Mouse (Mus musculus): ENCODE measurements around the gene Otub1. TPM values are rescaled to one million over a fixed set of nuclear protein-coding genes. Genes with fewer than 3 reads are reported as not detected.

Otub1 gene
- polyA plus RNA-seq, 1 experiment from 2014 or later, result 157 TPM

DNA sequence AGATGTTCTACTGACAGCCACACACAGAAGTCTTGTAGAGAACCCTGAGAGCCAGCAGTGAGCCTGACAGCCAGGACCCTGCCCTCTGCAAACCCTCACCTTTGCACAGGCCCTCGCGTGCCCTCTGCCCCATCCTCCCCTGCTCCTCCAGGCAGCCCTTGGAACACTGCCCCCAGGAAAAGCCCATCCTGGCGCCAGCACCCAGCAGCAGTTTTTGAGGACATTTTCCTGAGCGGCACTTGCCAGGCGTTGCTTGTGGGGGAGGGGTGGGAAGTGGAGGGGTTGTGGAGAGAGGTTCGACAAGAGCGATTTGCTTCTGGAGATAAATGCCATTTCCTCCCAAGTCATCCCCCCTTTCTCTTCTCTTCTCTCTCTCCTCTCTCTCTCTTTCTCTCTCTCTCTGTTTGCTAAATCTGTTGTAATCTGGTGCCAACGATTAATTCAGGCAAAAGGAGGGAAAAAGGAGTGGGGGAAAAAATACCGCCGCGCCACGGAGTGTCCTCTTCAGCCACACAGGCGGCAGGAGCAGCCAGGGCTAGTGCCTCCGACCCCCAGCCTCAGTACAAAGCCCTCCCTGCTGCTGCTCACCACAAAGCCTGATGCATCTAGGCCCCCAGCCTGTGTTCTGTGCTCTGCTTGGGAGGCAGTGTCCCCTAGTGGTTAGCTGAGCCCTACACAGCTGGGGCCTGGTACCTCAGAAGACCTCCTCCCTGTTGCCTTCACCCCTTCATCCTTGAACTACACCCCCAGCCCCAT is 45.8 kb downstream of the Otub1 start:
- H3K9ac ChIP-seq (ENCODE audit: low read length), result peak overlapping the region; percentile 56
- ATAC-seq (ENCODE audit: insufficient read depth, low FRiP score), result peak; percentile 57; the same call in 1 of the 2 replicates
- no peaks in the 10 kb centered on the region for H3K36me3 ChIP-seq (ENCODE audit: control insufficient read depth, insufficient read depth, low read length)
- no peak overlapping the region for H3K27ac ChIP-seq (ENCODE audit: low read length)
- H3K27me3 ChIP-seq (ENCODE audit: control insufficient read depth, insufficient read depth, low read length), result peaks cover 12% of the 10 kb centered on the region
- no peak overlapping the region for H3K4me3 ChIP-seq (replicated peaks; ENCODE audit: low read length)
- no peak overlapping the region for H3K4me2 ChIP-seq (ENCODE audit: low read depth, low read length)
- peaks cover 28% of the 10 kb centered on the region for H3K4me1 ChIP-seq (ENCODE audit: control insufficient read depth, insufficient read depth, low read length)
- no peaks in the 10 kb centered on the region for H3K9me3 ChIP-seq (replicated peaks; ENCODE audit: control insufficient read depth, low read length)
- 17% methylated on average over 14 of the region's 14 CpGs for WGBS

DNA sequence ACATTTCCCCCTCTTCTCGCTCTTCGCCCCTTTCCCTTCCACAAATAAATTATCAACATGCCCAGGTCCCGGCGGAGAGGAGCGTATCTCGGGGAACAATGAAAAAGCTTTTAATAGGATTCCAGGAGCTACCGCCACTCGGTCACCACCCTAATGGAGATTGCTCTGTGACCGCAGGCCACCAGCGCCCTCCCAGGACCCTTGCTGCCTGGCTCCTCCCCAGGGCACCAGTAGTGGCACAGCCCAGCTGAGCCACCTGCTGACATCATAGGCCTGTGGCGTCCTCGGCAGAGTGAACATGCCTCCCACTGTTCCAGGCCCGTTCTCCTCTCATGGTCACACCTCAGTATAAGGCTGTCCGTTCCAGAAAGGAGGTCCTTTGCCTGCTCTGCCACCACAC is 48.4 kb downstream of the Otub1 start:
- H3K9me3 ChIP-seq (replicated peaks; ENCODE audit: control insufficient read depth, low read length), result no peaks in the 10 kb centered on the region
- H3K27me3 ChIP-seq (ENCODE audit: control insufficient read depth, insufficient read depth, low read length), result no peaks in the 10 kb centered on the region; the same call in 1 of the 2 replicates
- no peak for ATAC-seq (ENCODE audit: insufficient read depth, low FRiP score)
- 42% methylated on average over 14 of the region's 14 CpGs for WGBS
- H3K4me3 ChIP-seq (replicated peaks; ENCODE audit: low read length), result no peak overlapping the region
- peaks cover 22% of the 10 kb centered on the region for H3K4me1 ChIP-seq (ENCODE audit: control insufficient read depth, insufficient read depth, low read length)
- no peak overlapping the region for H3K9ac ChIP-seq (ENCODE audit: low read length)
- no peaks in the 10 kb centered on the region for H3K36me3 ChIP-seq (ENCODE audit: control insufficient read depth, insufficient read depth, low read length)
- no peak overlapping the region for H3K4me2 ChIP-seq (ENCODE audit: low read depth, low read length)
- no peak overlapping the region for H3K27ac ChIP-seq (ENCODE audit: low read length)

DNA sequence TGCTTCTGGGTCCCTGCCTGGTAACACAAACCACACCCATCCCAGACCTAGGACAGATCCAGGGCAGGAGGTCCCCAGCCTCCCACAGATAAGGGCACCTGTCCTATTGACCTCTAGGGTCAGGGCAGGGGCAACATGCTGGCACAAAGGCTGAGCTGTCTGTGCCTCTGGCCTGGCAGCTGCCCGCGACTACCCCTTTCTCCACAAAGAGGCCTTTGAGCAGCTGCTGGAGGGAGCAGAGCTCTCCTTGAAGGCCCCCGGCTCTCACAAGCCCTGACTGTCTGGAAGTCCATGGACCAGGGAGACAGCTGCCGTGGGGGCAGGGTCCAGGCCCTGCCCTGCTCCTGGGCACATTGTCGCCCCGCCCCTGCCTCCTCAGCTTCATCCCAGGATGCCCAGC is 50.9 kb downstream of the Otub1 start:
- H3K36me3 ChIP-seq (ENCODE audit: control insufficient read depth, insufficient read depth, low read length), result no peaks in the 10 kb centered on the region
- no peak overlapping the region for H3K4me2 ChIP-seq (ENCODE audit: low read depth, low read length)
- H3K4me1 ChIP-seq (ENCODE audit: control insufficient read depth, insufficient read depth, low read length), result peaks cover 16% of the 10 kb centered on the region
- H3K4me3 ChIP-seq (replicated peaks; ENCODE audit: low read length), result no peak overlapping the region
- 75% methylated on average over 6 of the region's 6 CpGs for WGBS
- no peak overlapping the region for H3K9ac ChIP-seq (ENCODE audit: low read length)
- H3K27ac ChIP-seq (ENCODE audit: low read length), result no peak overlapping the region
- no peaks in the 10 kb centered on the region; the same call in 1 of the 2 replicates for H3K27me3 ChIP-seq (ENCODE audit: control insufficient read depth, insufficient read depth, low read length)
- no peaks in the 10 kb centered on the region for H3K9me3 ChIP-seq (replicated peaks; ENCODE audit: control insufficient read depth, low read length)
- ATAC-seq (ENCODE audit: insufficient read depth, low FRiP score), result peak; percentile 27; the same call in 1 of the 2 replicates

DNA sequence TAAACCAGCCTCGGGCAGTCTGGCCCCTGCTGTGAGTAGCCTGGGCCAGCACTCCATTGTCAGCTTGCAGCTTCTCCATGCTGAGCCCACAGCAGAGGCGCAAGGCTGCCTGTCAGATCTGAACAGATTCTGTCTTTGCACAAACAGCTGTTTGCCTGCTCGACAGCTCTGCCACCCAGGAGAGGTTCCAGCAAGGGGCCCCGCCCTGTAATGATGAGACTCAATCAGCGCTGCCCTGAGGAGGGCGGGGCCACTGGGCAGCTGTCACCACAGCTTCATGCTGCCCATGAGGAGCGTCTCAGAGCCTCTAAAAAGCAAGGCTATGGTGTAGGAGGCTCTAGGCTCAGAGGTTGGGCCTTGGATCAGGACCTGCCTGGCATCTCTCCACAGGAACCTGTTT is 52.9 kb downstream of the Otub1 start:
- ATAC-seq (ENCODE audit: insufficient read depth, low FRiP score), result no peak
- WGBS, result 28% methylated on average over 7 of the region's 7 CpGs

DNA sequence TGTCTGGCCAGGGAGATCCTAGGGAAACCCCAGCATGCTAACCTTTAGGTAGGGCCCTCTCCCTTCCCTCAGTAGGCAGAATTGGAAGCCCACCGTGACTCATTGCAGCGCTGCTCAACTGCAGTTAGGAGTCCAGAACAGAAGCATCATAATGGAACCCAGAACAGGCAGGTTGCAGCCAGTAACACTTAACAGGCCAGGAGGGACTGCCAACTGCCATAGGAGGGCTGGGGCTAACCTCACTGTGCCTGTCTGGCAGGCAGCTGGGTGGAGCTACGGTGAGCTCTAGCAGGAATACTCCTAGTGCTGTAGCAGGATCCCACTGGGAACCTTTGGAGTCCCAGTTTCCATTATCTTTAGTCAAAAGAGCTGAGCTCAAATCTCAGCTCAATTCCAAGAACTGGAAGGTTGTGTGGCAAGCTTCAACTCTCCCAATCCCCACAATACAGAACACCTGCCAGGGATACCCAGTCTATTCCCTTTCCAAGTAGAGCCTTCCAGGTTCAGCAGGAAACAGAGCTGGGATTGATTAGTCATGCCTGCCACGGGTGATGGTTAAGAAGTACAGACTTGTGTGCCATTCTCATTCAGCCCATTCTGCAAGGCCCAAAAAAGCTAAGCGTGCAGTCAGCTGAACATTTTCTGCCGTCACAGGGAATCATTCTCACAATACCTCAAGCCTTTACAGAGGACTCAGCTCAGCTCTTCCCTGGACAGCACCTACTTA is 54.0 kb downstream of the Otub1 start:
- peaks cover 18% of the 10 kb centered on the region for H3K4me1 ChIP-seq (ENCODE audit: control insufficient read depth, insufficient read depth, low read length)
- H3K4me2 ChIP-seq (ENCODE audit: low read depth, low read length), result no peak overlapping the region
- H3K27me3 ChIP-seq (ENCODE audit: control insufficient read depth, insufficient read depth, low read length), result no peaks in the 10 kb centered on the region; the same call in 1 of the 2 replicates
- H3K9ac ChIP-seq (ENCODE audit: low read length), result no peak overlapping the region
- H3K36me3 ChIP-seq (ENCODE audit: control insufficient read depth, insufficient read depth, low read length), result no peaks in the 10 kb centered on the region
- WGBS, result 90% methylated on average over 6 of the region's 6 CpGs
- ATAC-seq (ENCODE audit: insufficient read depth, low FRiP score), result no peak
- H3K27ac ChIP-seq (ENCODE audit: low read length), result no peak overlapping the region
- no peaks in the 10 kb centered on the region for H3K9me3 ChIP-seq (replicated peaks; ENCODE audit: control insufficient read depth, low read length)
- no peak overlapping the region for H3K4me3 ChIP-seq (replicated peaks; ENCODE audit: low read length)

More for the DNA sequence above, 52.9 kb downstream of the Otub1 start:
- no peaks in the 10 kb centered on the region for H3K36me3 ChIP-seq (ENCODE audit: control insufficient read depth, insufficient read depth, low read length)
- H3K4me3 ChIP-seq (replicated peaks; ENCODE audit: low read length), result no peak overlapping the region
- no peaks in the 10 kb centered on the region for H3K9me3 ChIP-seq (replicated peaks; ENCODE audit: control insufficient read depth, low read length)
- 0 out of 2 replicates have a peak overlapping the region, but pooled peaks have one; percentile 1 for H3K9ac ChIP-seq (ENCODE audit: low read length)
- no peak overlapping the region for H3K4me2 ChIP-seq (ENCODE audit: low read depth, low read length)
- peaks cover 19% of the 10 kb centered on the region for H3K4me1 ChIP-seq (ENCODE audit: control insufficient read depth, insufficient read depth, low read length)
- no peak overlapping the region for H3K27ac ChIP-seq (ENCODE audit: low read length)
- H3K27me3 ChIP-seq (ENCODE audit: control insufficient read depth, insufficient read depth, low read length), result no peaks in the 10 kb centered on the region; the same call in 1 of the 2 replicates

DNA sequence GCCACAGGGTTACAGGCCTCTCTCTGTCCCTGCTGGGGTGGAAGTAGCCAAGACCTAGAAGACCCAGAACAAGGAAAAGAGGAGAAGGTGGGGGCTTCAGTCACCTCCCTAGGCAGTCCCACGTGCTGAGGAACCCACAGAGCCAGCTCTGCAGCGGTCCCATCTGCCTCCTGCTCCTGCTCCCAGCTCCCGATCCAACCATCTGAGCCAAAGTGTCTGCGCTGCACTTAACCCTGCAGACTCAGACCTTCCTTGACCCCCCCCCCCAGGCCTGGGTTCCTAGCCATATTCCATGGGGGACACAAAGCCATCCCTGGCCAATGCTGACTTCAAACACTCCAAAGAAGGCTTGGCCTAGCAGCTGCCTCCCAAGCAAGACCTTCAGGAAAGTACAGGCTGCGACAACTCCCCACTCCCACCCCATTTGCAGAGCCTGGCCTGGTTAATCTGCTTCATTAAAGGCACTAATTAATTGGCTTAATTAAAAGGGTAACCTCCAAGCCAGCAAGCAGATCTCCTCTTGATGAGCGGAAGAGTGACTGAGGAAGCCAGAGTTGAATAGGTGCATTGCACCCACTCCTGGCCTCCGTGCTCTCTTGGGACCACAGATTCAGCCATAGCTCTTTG is 54.7 kb downstream of the Otub1 start:
- no peak overlapping the region for H3K27ac ChIP-seq (ENCODE audit: low read length)
- peaks cover 18% of the 10 kb centered on the region for H3K4me1 ChIP-seq (ENCODE audit: control insufficient read depth, insufficient read depth, low read length)
- H3K4me3 ChIP-seq (replicated peaks; ENCODE audit: low read length), result no peak overlapping the region
- H3K9ac ChIP-seq (ENCODE audit: low read length), result no peak overlapping the region
- no peaks in the 10 kb centered on the region; the same call in 1 of the 2 replicates for H3K27me3 ChIP-seq (ENCODE audit: control insufficient read depth, insufficient read depth, low read length)
- H3K9me3 ChIP-seq (replicated peaks; ENCODE audit: control insufficient read depth, low read length), result no peaks in the 10 kb centered on the region
- no peaks in the 10 kb centered on the region for H3K36me3 ChIP-seq (ENCODE audit: control insufficient read depth, insufficient read depth, low read length)
- 87% methylated on average over 7 of the region's 7 CpGs for WGBS
- no peak for ATAC-seq (ENCODE audit: insufficient read depth, low FRiP score)
- no peak overlapping the region for H3K4me2 ChIP-seq (ENCODE audit: low read depth, low read length)

DNA sequence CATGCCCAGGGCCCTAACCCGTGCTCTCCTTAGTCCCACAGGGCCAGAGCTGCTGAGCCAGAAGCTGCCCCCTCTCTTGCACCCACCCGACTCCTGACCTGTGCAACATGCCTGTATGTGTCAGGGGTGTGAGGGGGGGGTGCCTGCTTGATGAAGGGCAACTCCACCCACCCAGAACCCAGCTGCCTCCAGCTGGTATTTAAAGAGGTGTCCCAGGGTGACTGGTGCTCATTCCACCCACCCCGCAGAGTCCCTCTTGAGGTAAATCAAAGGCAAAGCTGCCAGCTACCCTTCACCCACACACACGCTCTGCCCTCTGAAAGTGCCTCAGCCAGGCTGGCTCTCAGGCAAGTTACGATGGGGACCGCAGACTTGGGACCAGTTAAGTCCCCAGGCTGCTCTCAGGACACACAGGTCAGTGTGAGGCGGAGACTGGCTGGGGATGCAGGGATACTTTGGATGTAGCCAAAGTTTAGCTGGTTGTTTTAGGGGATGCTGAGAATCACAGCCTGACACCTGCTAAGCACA is 56.9 kb downstream of the Otub1 start:
- no peak for ATAC-seq (ENCODE audit: insufficient read depth, low FRiP score)
- H3K4me2 ChIP-seq (ENCODE audit: low read depth, low read length), result no peak overlapping the region
- H3K4me1 ChIP-seq (ENCODE audit: control insufficient read depth, insufficient read depth, low read length), result peaks cover 18% of the 10 kb centered on the region
- peak overlapping the region; percentile 38; the same call in 1 of the 2 replicates for H3K9ac ChIP-seq (ENCODE audit: low read length)
- WGBS, result 73% methylated on average over 7 of the region's 7 CpGs
- no peaks in the 10 kb centered on the region for H3K27me3 ChIP-seq (ENCODE audit: control insufficient read depth, insufficient read depth, low read length)
- no peak overlapping the region for H3K27ac ChIP-seq (ENCODE audit: low read length)
- H3K4me3 ChIP-seq (replicated peaks; ENCODE audit: low read length), result no peak overlapping the region
- H3K36me3 ChIP-seq (ENCODE audit: control insufficient read depth, insufficient read depth, low read length), result no peaks in the 10 kb centered on the region
- no peaks in the 10 kb centered on the region for H3K9me3 ChIP-seq (replicated peaks; ENCODE audit: control insufficient read depth, low read length)

DNA sequence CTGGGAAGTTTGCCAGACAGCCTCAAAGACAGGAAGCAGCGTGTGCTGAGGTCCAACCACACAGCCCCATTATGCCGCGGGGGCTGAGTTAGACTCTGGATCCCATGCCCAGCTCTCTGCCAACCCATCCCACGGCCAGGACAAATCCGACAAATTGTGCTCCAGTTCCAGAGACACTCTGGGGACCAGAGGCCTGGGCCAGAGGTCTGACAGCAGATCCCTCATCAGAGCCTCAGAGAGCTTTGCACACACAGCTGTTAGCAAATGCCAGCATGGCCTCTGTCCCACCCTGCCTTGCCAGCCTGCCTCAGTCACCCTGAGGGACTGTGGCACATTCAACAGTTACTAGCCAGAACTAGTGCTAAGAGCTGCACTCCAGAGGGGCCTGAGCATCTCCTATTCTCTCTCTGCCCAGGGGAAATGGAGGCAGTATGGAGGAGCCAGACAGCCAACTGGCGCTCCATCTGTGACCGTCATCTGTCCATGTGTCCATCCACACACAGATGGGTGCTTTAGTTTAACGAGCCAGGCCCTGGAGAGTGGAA is 57.5 kb downstream of the Otub1 start:
- 59% methylated on average over 8 of the region's 8 CpGs for WGBS
- ATAC-seq (ENCODE audit: insufficient read depth, low FRiP score), result no peak
- H3K9ac ChIP-seq (ENCODE audit: low read length), result no peak overlapping the region
- H3K4me2 ChIP-seq (ENCODE audit: low read depth, low read length), result no peak overlapping the region
- no peak overlapping the region for H3K4me3 ChIP-seq (replicated peaks; ENCODE audit: low read length)
- no peaks in the 10 kb centered on the region for H3K36me3 ChIP-seq (ENCODE audit: control insufficient read depth, insufficient read depth, low read length)
- peaks cover 22% of the 10 kb centered on the region for H3K4me1 ChIP-seq (ENCODE audit: control insufficient read depth, insufficient read depth, low read length)
- H3K27ac ChIP-seq (ENCODE audit: low read length), result no peak overlapping the region
- H3K9me3 ChIP-seq (replicated peaks; ENCODE audit: control insufficient read depth, low read length), result no peaks in the 10 kb centered on the region
- H3K27me3 ChIP-seq (ENCODE audit: control insufficient read depth, insufficient read depth, low read length), result no peaks in the 10 kb centered on the region
